Mouse (Mus musculus): ENCODE results near the gene Obsl1.

DNA sequence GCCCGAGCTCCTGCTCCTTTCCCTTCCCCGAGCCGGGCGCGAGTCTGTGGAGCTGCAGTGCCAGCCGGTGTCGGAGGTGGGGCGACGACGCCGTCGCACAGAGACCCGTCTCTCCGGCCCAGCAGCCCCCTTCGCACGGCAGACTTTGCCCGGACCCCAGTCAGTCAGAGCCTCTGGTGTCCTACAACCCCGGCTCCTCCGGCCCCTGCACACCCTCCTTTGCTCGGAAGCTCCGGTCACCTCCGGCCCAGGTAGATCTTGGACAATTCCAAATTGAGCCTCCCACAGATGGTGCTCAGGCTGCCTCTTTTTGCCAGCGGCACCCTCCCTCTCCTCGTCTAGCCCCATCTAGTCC is 26.6 kb downstream of the Obsl1 start:
- no peak for TF ChIP-seq CTCF (IDR thresholded peaks at IDR 0.05; ENCODE audit: borderline replicate concordance, extremely low read depth, insufficient read depth, insufficient read length)
- no peak; the same call in 1 of the 2 replicates for TF ChIP-seq POLR2A (IDR thresholded peaks at IDR 0.05; ENCODE audit: borderline replicate concordance, extremely low read depth, insufficient read depth, insufficient read length, poor library complexity, severe bottlenecking)
